Mouse (Mus musculus) myocyte (in vitro differentiated cells): ENCODE measurements around the gene Shh.

Source experiments
- CEBPB ChIP-seq: IDR thresholded peaks from 2 replicates; pipeline ENCODE4 v1.6.1; 2011; ENCODE audit warnings: mild to moderate bottlenecking, moderate library complexity; ENCODE audit not compliant: poor library complexity, insufficient read depth, severe bottlenecking
- E2F4 ChIP-seq: IDR thresholded peaks from one replicate; pipeline ENCODE4 v1.6.1; 2011; ENCODE audit warnings: mild to moderate bottlenecking, control low read depth, moderate library complexity; ENCODE audit not compliant: insufficient read depth
- MAX ChIP-seq: IDR thresholded peaks from one replicate; pipeline ENCODE4 v1.6.1; 2011; ENCODE audit warnings: low read depth, mild to moderate bottlenecking, control low read depth
- MYOD1 ChIP-seq, 3 experiments: IDR thresholded peaks; one replicate each; pipeline ENCODE4 v1.6.1; 2011; ENCODE audit warnings: control low read depth in 2 of 3, low read depth in 2 of 3, mild to moderate bottlenecking in 2 of 3, moderate library complexity in 1 of 3; ENCODE audit not compliant: insufficient read length in 2 of 3, control insufficient read depth in 1 of 3
- MYOG ChIP-seq, 3 experiments: IDR thresholded peaks; one replicate each; pipeline ENCODE4 v1.6.1; 2011; ENCODE audit warnings: control low read depth in 2 of 3, low read depth in 2 of 3, mild to moderate bottlenecking in 2 of 3; ENCODE audit not compliant: insufficient read length in 2 of 3, control insufficient read depth in 1 of 3, insufficient read depth in 1 of 3
- POLR2A ChIP-seq: IDR thresholded peaks from one replicate; pipeline ENCODE4 v1.6.1; 2011; ENCODE audit warnings: low read depth, mild to moderate bottlenecking, control low read depth, moderate library complexity; ENCODE audit not compliant: insufficient read length
- POLR2AphosphoS2 ChIP-seq: IDR thresholded peaks from one replicate; pipeline ENCODE4 v1.6.1; 2011; ENCODE audit warnings: low read depth, control low read depth; ENCODE audit not compliant: insufficient read length
- REST ChIP-seq: IDR thresholded peaks from one replicate; pipeline ENCODE4 v1.6.1; 2011; ENCODE audit warnings: mild to moderate bottlenecking, control low read depth, moderate library complexity; ENCODE audit not compliant: insufficient read depth, insufficient read length
- TCF12 ChIP-seq: IDR thresholded peaks from one replicate; pipeline ENCODE4 v1.6.1; 2011; ENCODE audit warnings: mild to moderate bottlenecking, control low read depth; ENCODE audit not compliant: poor library complexity, insufficient read depth, severe bottlenecking
- TCF3 ChIP-seq: IDR thresholded peaks from one replicate; pipeline ENCODE4 v1.6.1; 2011; ENCODE audit warnings: low read depth, control low read depth; ENCODE audit not compliant: insufficient read length
- USF1 ChIP-seq: IDR thresholded peaks from one replicate; pipeline ENCODE4 v1.6.1; 2011; ENCODE audit warnings: low read depth, mild to moderate bottlenecking, control low read depth, moderate library complexity

DNA sequence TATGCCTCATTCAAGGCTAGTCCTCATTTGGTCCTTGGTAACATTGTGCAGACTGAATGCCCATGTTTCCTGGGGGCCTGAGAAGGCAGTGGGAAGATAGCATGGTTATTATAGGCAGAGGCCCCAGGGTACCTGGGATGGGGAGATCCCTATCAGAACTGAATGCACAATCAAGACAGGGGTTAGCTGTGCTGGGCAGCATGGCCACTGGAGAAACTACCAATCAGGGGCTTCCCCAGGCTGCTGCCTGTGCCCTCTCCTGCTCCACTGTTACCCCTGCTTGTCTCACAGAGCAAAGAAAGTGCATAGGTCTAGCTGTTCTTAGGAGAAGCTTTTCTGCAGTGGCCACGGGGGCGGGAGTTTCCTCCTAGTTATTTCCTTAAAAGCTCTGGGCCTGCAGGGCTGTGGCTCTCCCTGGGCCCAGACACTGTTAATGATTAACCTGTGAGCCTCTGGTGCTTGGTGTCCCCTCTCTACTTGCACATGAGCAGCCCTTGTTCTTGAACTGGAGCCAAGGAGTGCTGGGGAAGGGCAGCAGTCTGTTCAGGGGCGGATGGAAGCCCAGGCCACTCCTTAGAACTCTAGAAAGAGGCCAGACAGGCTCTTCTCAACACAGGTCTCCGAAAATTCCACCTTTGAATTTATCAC, 33.9 kb upstream of the Shh start:
- TF ChIP-seq POLR2A (no peak), USF1 (no peak), MYOD1 (IDR thresholded peaks at IDR 0.05; ENCODE audit: control insufficient read depth in 1 of 3, insufficient read length in 2 of 3, low read depth in 2 of 3) (no peak), MAX (no peak), POLR2AphosphoS2 (no peak), E2F4 (no peak), TCF12 (no peak), CEBPB (no peak), TCF3 (no peak), REST (no peak), MYOG (IDR thresholded peaks at IDR 0.05; ENCODE audit: control insufficient read depth in 1 of 3, insufficient read depth in 1 of 3, insufficient read length in 2 of 3, low read depth in 2 of 3) (no peak)
